Mouse (Mus musculus) thymus, adult 2 months (tissue): ENCODE results near the gene Cpvl. TPM values are rescaled to one million over a fixed set of nuclear protein-coding genes. Genes with fewer than 3 reads are reported as not detected.

Source experiments
- DNase-seq: peaks from one replicate; pipeline ENCODE4 v3.0.0; 2021
- H3K27ac ChIP-seq: fragments of 200-500 bp; 2 replicates; pipeline ENCODE4 v1.5.1; 2012; ENCODE audit warnings: low read length, control low read depth; ENCODE audit not compliant: control insufficient read depth, insufficient read depth
- H3K27me3 ChIP-seq: fragments of 200-500 bp; 2 replicates; pipeline ENCODE4 v1.6.1; 2012; ENCODE audit warnings: mild to moderate bottlenecking, low read length, moderate library complexity, mixed read lengths; ENCODE audit not compliant: control insufficient read depth, insufficient read depth
- H3K36me3 ChIP-seq: fragments of 200-500 bp; 2 replicates; pipeline ENCODE4 v1.6.1; 2012; ENCODE audit warnings: mild to moderate bottlenecking, low read length, moderate library complexity; ENCODE audit not compliant: control insufficient read depth, insufficient read depth
- H3K4me1 ChIP-seq: fragments of 200-500 bp; replicated peaks from 2 replicates; pipeline ENCODE4 v1.6.1; 2012; ENCODE audit warnings: low read length; ENCODE audit not compliant: control insufficient read depth, insufficient read depth
- H3K4me3 ChIP-seq: fragments of 200-500 bp; 2 replicates; pipeline ENCODE4 v1.5.1; 2012; ENCODE audit warnings: mild to moderate bottlenecking, low read length, control low read depth, moderate library complexity; ENCODE audit not compliant: control insufficient read depth, insufficient read depth
- CTCF ChIP-seq: fragments of 200-500 bp; IDR thresholded peaks from 2 replicates; pipeline ENCODE4 v1.5.1; 2012; ENCODE audit warnings: mild to moderate bottlenecking, control low read depth, low read length, moderate library complexity, borderline replicate concordance; ENCODE audit not compliant: control insufficient read depth, poor library complexity, insufficient read depth; ENCODE audit errors: extremely low read depth
- POLR2A ChIP-seq: fragments of 200-500 bp; IDR thresholded peaks from 2 replicates; pipeline ENCODE4 v1.6.1; 2012; ENCODE audit warnings: mild to moderate bottlenecking, low read length, control low read depth, moderate library complexity; ENCODE audit not compliant: control insufficient read depth, poor library complexity, insufficient read depth; ENCODE audit errors: extremely low read depth
- WGBS: fragments of 180-500 bp; shearing (Covaris S2); methylation state at CpG from one replicate; pipeline ENCODE4 v1.1.7; 2018; 5-methylcytosine and 5-hydroxymethylcytosine counted together
- polyA plus RNA-seq: library from polyadenylated mRNA; depleted of rRNA; stranded (reverse); fragments of >200 nt; gene quantifications from 2 replicates; pipeline ENCODE4 v1.2.3, GENCODE M21; 2012

Cpvl gene
- polyA plus RNA-seq, 1 experiment, result not detected

DNA sequence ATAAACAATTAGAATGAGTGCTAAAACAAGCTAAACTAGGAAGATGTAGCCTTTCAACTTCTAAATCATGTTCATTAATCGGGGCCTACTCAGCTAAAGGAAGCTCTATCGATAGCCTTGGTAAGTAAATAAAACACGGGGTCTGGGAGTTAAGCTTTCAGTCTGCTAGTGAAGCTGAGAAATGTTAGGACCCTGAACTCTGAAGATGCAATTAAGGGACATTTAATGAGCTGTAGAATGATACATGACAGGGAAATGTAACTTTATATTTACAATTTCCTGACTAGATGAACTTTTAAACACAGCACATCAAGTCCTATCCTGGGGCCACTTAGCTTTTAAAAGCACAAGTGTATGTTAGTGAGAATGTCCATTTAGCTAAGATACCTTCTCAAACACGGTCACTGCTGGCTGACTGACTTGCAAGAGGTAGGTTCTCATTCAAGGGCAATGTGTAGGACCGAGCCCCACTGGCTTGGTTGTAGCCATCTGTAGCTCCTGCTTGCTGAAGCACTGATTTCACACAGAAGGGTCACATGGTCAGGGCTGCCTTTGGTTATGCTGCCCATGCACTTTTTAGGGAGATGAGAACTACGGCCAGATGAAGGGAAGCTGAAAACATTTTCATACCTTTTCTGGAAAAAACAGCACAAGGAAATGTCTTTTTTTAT is 66.2 kb downstream of the Cpvl start:
- no peak for DNase-seq
- TF ChIP-seq CTCF (no peak), POLR2A (no peak)
- Histone ChIP-seq H3K4me1 (no peaks in the 10 kb centered on the region), H3K36me3 (no peaks in the 10 kb centered on the region), H3K4me3 (no peak overlapping the region), H3K27me3 (no peaks in the 10 kb centered on the region), H3K27ac (no peak overlapping the region)
- WGBS, result 94% methylated on average over 6 of the region's 6 CpGs

DNA sequence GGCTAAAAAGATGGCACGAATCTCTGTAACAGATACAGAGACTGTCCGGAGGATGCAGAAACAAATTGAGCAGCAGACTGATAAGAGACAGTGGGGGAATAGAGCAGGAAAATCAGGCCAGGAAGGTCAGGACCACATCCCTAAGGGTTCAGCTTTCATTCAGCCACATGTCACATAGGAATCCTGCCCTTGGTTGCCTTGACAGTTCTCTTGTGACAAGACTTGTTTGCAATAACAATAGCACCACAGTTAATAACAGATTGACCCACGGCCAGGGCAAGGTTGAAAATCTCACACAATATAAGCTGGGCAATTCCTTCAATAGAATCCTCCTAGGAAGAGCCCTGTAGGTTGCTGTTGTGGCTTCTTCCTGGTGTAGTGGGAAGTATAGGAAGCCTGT is 68.5 kb downstream of the Cpvl start:
- Histone ChIP-seq H3K27me3 (no peaks in the 10 kb centered on the region), H3K4me1 (no peaks in the 10 kb centered on the region), H3K36me3 (no peaks in the 10 kb centered on the region), H3K4me3 (no peak overlapping the region), H3K27ac (no peak overlapping the region)
- TF ChIP-seq POLR2A, result no peak
- no peak for TF ChIP-seq CTCF
- no peak for DNase-seq
- 80% methylated on average over 3 of the region's 3 CpGs for WGBS

DNA sequence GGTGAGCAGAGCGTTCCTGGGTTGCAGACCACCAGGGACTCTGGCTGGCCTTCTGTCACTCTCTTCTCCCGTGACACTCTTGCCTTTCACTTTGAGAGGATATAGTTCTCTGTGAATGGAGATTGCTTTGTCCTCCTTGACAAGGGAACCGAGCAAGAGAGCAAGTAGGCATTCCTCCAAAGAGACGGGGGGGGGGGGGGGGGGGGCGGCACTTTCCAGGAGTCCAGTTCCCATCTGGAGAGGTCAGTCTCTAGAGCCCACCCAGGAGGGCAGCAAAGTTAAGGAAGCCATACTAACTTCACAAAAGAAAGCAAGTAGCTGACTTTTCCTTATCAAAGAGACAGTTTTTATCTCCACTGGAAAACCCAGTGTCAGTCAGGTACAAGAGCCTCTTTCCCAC is 69.0 kb downstream of the Cpvl start:
- no peaks in the 10 kb centered on the region for H3K4me1 ChIP-seq
- no peaks in the 10 kb centered on the region for H3K36me3 ChIP-seq
- no peak overlapping the region for H3K4me3 ChIP-seq
- DNase-seq, result no peak
- no peaks in the 10 kb centered on the region for H3K27me3 ChIP-seq
- no peak overlapping the region for H3K27ac ChIP-seq
- TF ChIP-seq POLR2A (no peak), CTCF (no peak)
- WGBS, result 70% methylated on average over 4 of the region's 5 CpGs

DNA sequence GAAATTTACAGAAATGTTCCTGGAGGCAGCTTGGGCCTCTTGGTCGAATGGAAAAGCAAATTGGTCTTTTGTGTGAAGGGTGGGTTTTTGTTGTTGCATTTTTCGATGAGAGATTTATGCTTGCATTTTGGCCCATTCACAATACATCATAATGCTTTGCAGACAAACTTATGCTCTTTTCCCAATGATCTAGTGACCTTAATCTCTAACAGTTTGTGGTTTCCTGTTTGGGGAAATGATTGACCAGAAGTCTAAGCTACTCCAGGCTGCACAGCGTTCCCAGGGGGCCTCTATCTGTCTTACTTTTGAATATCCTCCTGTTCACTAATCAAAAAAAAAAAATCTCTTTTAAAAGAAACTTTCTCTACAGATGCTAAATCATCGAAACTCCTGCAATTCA is 71.6 kb downstream of the Cpvl start:
- no peak overlapping the region for H3K4me3 ChIP-seq
- DNase-seq, result no peak
- WGBS, result 26% methylated on average over 4 of the region's 4 CpGs

DNA sequence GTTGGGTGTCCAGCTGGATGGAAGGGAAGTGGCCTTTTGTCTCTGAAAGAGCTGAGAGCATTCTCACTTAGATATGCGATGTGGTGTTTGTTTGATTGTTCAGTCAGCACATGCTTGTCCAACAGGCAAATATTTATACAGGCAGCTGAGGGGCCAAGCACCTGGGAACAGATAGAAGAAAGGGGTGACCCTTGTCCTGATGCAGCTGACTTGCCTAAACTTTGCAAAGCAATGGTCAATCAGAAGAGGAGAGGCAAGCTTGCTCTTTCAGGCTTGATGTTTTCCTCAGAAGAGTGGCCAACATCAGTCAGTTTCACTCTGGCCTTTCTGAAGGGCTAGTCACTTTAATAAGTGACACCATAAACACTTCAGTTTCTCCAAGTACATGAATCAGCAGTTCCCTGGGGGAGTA is 72.4 kb downstream of the Cpvl start:
- Histone ChIP-seq H3K27me3 (no peaks in the 10 kb centered on the region), H3K36me3 (no peaks in the 10 kb centered on the region), H3K27ac (no peak overlapping the region), H3K4me3 (no peak overlapping the region), H3K4me1 (no peaks in the 10 kb centered on the region)
- TF ChIP-seq POLR2A (no peak), CTCF (no peak)
- DNase-seq, result no peak
- 80% methylated on average over 1 of the region's 1 CpGs for WGBS

More for the DNA sequence above, 71.6 kb downstream of the Cpvl start:
- TF ChIP-seq POLR2A, result no peak
- TF ChIP-seq CTCF, result no peak
- Histone ChIP-seq H3K4me1 (no peaks in the 10 kb centered on the region), H3K27ac (no peak overlapping the region), H3K27me3 (no peaks in the 10 kb centered on the region), H3K36me3 (no peaks in the 10 kb centered on the region)

DNA sequence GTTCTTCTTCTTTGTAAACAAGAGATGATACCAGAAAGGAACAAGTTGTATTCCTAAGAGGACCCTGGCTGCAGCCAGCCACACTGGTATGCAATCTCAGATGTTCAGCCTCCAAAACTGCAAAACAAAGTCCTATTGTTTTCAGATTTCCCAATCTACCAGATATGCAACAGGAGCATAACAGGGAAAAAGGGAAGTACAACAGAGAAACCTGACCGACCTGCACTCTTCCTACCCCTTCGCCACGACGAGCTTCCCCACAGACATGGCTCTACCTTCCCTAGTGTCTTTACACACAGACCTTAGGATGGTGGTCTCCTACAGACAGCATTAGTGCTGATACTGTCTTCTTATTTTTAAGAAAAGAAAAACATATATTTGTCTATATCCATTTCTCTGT is 72.9 kb downstream of the Cpvl start:
- WGBS, result 61% methylated on average over 4 of the region's 4 CpGs
- no peaks in the 10 kb centered on the region for H3K36me3 ChIP-seq
- H3K4me3 ChIP-seq, result no peak overlapping the region
- H3K27ac ChIP-seq, result no peak overlapping the region
- DNase-seq, result no peak
- H3K4me1 ChIP-seq, result no peaks in the 10 kb centered on the region
- H3K27me3 ChIP-seq, result no peaks in the 10 kb centered on the region
- no peak for TF ChIP-seq POLR2A
- no peak for TF ChIP-seq CTCF
